Mouse (Mus musculus) C2C12 (cell line): ENCODE data around the gene Rhbdl1. TPM values are rescaled to one million over a fixed set of nuclear protein-coding genes. Genes with fewer than 3 reads are reported as not detected.

Experiments used
- H3K27me3 ChIP-seq: one replicate; pipeline ENCODE4 v1.6.1; 2011; ENCODE audit not compliant: control insufficient read depth, insufficient read depth, insufficient read length
- H3K36me3 ChIP-seq: one replicate; pipeline ENCODE4 v1.6.1; 2011; ENCODE audit not compliant: control insufficient read depth, insufficient read depth
- H3K4me3 ChIP-seq: one replicate; pipeline ENCODE4 v1.5.1; 2011; ENCODE audit warnings: mild to moderate bottlenecking, control low read depth; ENCODE audit not compliant: poor library complexity, insufficient read depth, severe bottlenecking
- H3K79me2 ChIP-seq: one replicate; pipeline ENCODE4 v1.6.1; 2011; ENCODE audit not compliant: control insufficient read depth, insufficient read depth
- H3K79me3 ChIP-seq: one replicate; pipeline ENCODE4 v1.6.1; 2011; ENCODE audit warnings: low read depth, control low read depth
- H3ac ChIP-seq: one replicate; pipeline ENCODE3; 2011; ENCODE audit warnings: low read depth; ENCODE audit not compliant: control insufficient read depth, insufficient read length
- CEBPB ChIP-seq: IDR thresholded peaks from one replicate; pipeline ENCODE4 v1.6.1; 2011; ENCODE audit warnings: low read depth, mild to moderate bottlenecking, control low read depth, moderate library complexity
- CTCF ChIP-seq: IDR thresholded peaks from one replicate; pipeline ENCODE4 v1.5.1; 2011; ENCODE audit not compliant: control insufficient read depth, insufficient read depth, insufficient read length
- FOSL1 ChIP-seq: IDR thresholded peaks from one replicate; pipeline ENCODE4 v1.8.0; 2011; ENCODE audit warnings: mild to moderate bottlenecking, low read length; ENCODE audit not compliant: poor library complexity, insufficient read depth, severe bottlenecking
- MAX ChIP-seq: IDR thresholded peaks from one replicate; pipeline ENCODE4 v1.6.1; 2011; ENCODE audit warnings: mild to moderate bottlenecking, control low read depth
- MYOD1 ChIP-seq: IDR thresholded peaks from one replicate; pipeline ENCODE4 v1.6.1; 2011; ENCODE audit warnings: low read depth; ENCODE audit not compliant: control insufficient read depth, insufficient read length
- MYOG ChIP-seq: IDR thresholded peaks from one replicate; pipeline ENCODE4 v1.6.1; 2011; ENCODE audit not compliant: control insufficient read depth, insufficient read length; ENCODE audit errors: extremely low read depth
- USF1 ChIP-seq: IDR thresholded peaks from one replicate; pipeline ENCODE4 v1.6.1; 2011; ENCODE audit warnings: low read depth, mild to moderate bottlenecking, control low read depth, moderate library complexity
- microRNA-seq: library from miRNA; unstranded; fragments of <30 nt; microRNA quantifications from one replicate; pipeline ENCODE4, GENCODE M21; 2019; ENCODE audit warnings: borderline microRNAs expressed
- polyA plus RNA-seq: library from polyadenylated mRNA; unstranded; fragments of >200 nt; fragmentation: generic; extraction: Trizol; gene quantifications from one replicate; pipeline ENCODE4 v1.2.1, GENCODE M21; 2012; ENCODE audit warnings: missing spikeins

Gene Rhbdl1
- polyA plus RNA-seq, 1 experiment, result 0.40 TPM

- H3K36me3 ChIP-seq, result peaks cover 24% of the 10 kb centered on the region
- no peak for TF ChIP-seq CTCF
- no peak for TF ChIP-seq CEBPB
- TF ChIP-seq USF1, result no peak
- TF ChIP-seq FOSL1, result no peak
- TF ChIP-seq MAX, result no peak
- TF ChIP-seq MYOG, result no peak
- TF ChIP-seq MYOD1, result no peak
- peaks cover 15% of the 10 kb centered on the region for H3K79me2 ChIP-seq
- no peaks in the 10 kb centered on the region for H3K79me3 ChIP-seq
- peak within 1 kb of the TSS; percentile 53 for H3K4me3 ChIP-seq
- no peaks in the 10 kb centered on the region for H3K27me3 ChIP-seq
- peak within 1 kb of the TSS; percentile 83 for H3ac ChIP-seq
These were observed 51.8 kb downstream of the Rhbdl1 start, which contains the start of gene Haghl for GRCm38 (mm10) chr17:25785281-25785745. Gene Haghl, minus strand, starts transcription at chr17:25785673.

Small RNA genes within 50 kb of the gene (microRNA-seq; reads per million reads assigned to microRNA genes)
- 0.68 reads per million, percentile 14 among the genes with 10 or more reads in this experiment for gene Mir3082

Other genes starting within 250 kb of the Rhbdl1 start
- gene Gng13, start 120.1 kb downstream of the Rhbdl1 start, polyA plus RNA-seq, result not detected
- gene Chtf18, start 109.9 kb downstream of the Rhbdl1 start, polyA plus RNA-seq, result 22.8 TPM
- 20.7 TPM for gene Rpusd1, start 109.6 kb downstream of the Rhbdl1 start, polyA plus RNA-seq
- gene Mslnl, start 101.3 kb downstream of the Rhbdl1 start, polyA plus RNA-seq, result not detected
- 6.1 TPM for gene Msln, start 82.9 kb downstream of the Rhbdl1 start, polyA plus RNA-seq
- 19.3 TPM for gene Narfl, start 63.5 kb downstream of the Rhbdl1 start, polyA plus RNA-seq
- 14.4 TPM for gene Haghl, start 51.6 kb downstream of the Rhbdl1 start, polyA plus RNA-seq
- 0.12 TPM for gene Ccdc78, start 50.7 kb downstream of the Rhbdl1 start, polyA plus RNA-seq
- gene Fam173a, start 44.4 kb downstream of the Rhbdl1 start, polyA plus RNA-seq, result 46.0 TPM
- not detected for gene AC134908.4, start 41.6 kb downstream of the Rhbdl1 start, polyA plus RNA-seq
- gene Metrn, start 40.2 kb downstream of the Rhbdl1 start, polyA plus RNA-seq, result 64.0 TPM
- gene Fbxl16, start 28.2 kb downstream of the Rhbdl1 start, polyA plus RNA-seq, result 5.7 TPM
- 14.3 TPM for gene Wdr24, start 13.7 kb downstream of the Rhbdl1 start, polyA plus RNA-seq
- gene Jmjd8, start 8.4 kb downstream of the Rhbdl1 start, polyA plus RNA-seq, result 10.8 TPM
- gene Stub1, start 3.9 kb downstream of the Rhbdl1 start, polyA plus RNA-seq, result 246 TPM
- gene Gm20683, start 4.5 kb upstream of the Rhbdl1 start, polyA plus RNA-seq, result 0.89 TPM
- 33.9 TPM for gene Rhot2, start 7.6 kb upstream of the Rhbdl1 start, polyA plus RNA-seq
- 16.7 TPM for gene Wdr90, start 24.2 kb upstream of the Rhbdl1 start, polyA plus RNA-seq
- gene Mcrip2, start 31.5 kb upstream of the Rhbdl1 start, polyA plus RNA-seq, result 36.3 TPM
- 25.0 TPM for gene Mettl26, start 37.8 kb upstream of the Rhbdl1 start, polyA plus RNA-seq
- gene Wfikkn1, start 43.6 kb upstream of the Rhbdl1 start, polyA plus RNA-seq, result 0.34 TPM
- 14.4 TPM for gene Rab40c, start 82.4 kb upstream of the Rhbdl1 start, polyA plus RNA-seq
- gene Pigq, start 107.6 kb upstream of the Rhbdl1 start, polyA plus RNA-seq, result 43.5 TPM
- gene Nhlrc4, start 107.7 kb upstream of the Rhbdl1 start, polyA plus RNA-seq, result 0.46 TPM
- 0.02 TPM for gene A930017K11Rik, start 115.3 kb upstream of the Rhbdl1 start, polyA plus RNA-seq
- 10.6 TPM for gene Capn15, start 148.5 kb upstream of the Rhbdl1 start, polyA plus RNA-seq
- gene Rab11fip3, start 232.3 kb upstream of the Rhbdl1 start, polyA plus RNA-seq, result 15.2 TPM